ENCODE assay signal across 9 mouse cellular contexts in genomic region chr9:115163031-115163430, GRCm38 (mm10).
DNase-seq lines count a peak whose midpoint lies in the region; ATAC-seq lines count a peak whose summit lies in the region.
"Had no signal": no experiment of that assay in that cellular context is flagged by ENCODE, and none has a peak within 500 bp of the region (broad histone marks: within the 10 kb centered on the region; RNA-seq: fewer than 3 reads in every experiment).

No protein-coding gene starts in this region.

- ATAC-seq in hindbrain, embryonic 12.5 days (ENCODE audit: low FRiP score): peak; percentile 26
- peak; percentile 55 for ATAC-seq in megakaryocyte, adult 5-6 weeks (ENCODE audit: poor library complexity, severe bottlenecking)
- no peak for ATAC-seq in inflammation-experienced regulatory T-cells, adult 6 months

- H3K4me1 ChIP-seq in hindbrain, embryonic 12.5 days: 0 out of 2 replicates have a peak, but pooled peaks cover 3% of the 10 kb centered on the region
- H3K4me1 ChIP-seq: lung, embryonic 15.5 days had no signal

- H3K27ac ChIP-seq in hindbrain, embryonic 12.5 days: no peak overlapping the region
- H3K27ac ChIP-seq: lung, embryonic 15.5 days had no signal

- no peaks in the 10 kb centered on the region for H3K9me3 ChIP-seq in hindbrain, embryonic 12.5 days (replicated peaks)
- H3K9me3 ChIP-seq: lung, embryonic 15.5 days had no signal

- no peaks in the 10 kb centered on the region for H3K36me3 ChIP-seq in hindbrain, embryonic 12.5 days
- H3K36me3 ChIP-seq: lung, embryonic 15.5 days had no signal

- H3K27me3 ChIP-seq in hindbrain, embryonic 12.5 days: no peaks in the 10 kb centered on the region
- H3K27me3 ChIP-seq: lung, embryonic 15.5 days had no signal

- no peak overlapping the region for H3K4me3 ChIP-seq in hindbrain, embryonic 12.5 days
- H3K4me3 ChIP-seq: lung, embryonic 15.5 days had no signal

- WGBS in hindbrain, embryonic 12.5 days: 69% methylated on average over 5 of the region's 5 CpGs

- H3K4me2 ChIP-seq in hindbrain, embryonic 12.5 days (replicated peaks): no peak overlapping the region
- H3K4me2 ChIP-seq: lung, embryonic 15.5 days had no signal

- peak; percentile 36 for DNase-seq in Muller cell, postnatal 12 days (ENCODE audit: inconsistent ontology term)
- peak; percentile 30 to 37 for DNase-seq in adrenal gland, postnatal 4 days (ENCODE audit: low spot score in 2 of 2)
- peak; percentile 29 to 48 for DNase-seq in frontal cortex, postnatal 10 days (ENCODE audit: low spot score in 2 of 2)
- DNase-seq in layer of hippocampus, postnatal 10 days (ENCODE audit: low spot score in 2 of 2): peak; percentile 67 to 71
- DNase-seq in spleen, postnatal 10 days (ENCODE audit: low spot score in 2 of 2): peak; percentile 54 to 83

- H3K9ac ChIP-seq in hindbrain, embryonic 12.5 days: no peak overlapping the region
- H3K9ac ChIP-seq: lung, embryonic 15.5 days had no signal
